Mouse (Mus musculus): ENCODE data around the gene Cep112.

DNA sequence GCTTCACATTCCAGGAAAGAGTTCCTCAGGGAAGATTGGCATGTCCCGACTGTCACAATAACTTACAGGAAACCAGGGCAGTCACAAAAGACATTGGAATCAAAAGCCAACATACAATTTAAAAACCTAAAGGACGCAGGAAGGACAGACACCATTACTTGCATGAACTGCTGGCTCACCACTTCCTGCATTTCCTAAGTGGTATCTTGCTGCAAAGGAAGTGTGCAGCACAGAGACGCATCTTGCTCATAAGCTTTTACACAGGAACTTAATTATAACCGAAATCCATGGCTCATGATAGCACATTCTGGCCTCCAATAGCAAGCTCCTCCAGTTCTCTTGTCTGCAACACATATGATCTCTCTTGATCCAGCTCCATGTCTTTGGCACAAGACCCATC lies 271.6 kb downstream of the Cep112 start:
- TF ChIP-seq CTCF (conservative IDR thresholded peaks at IDR 0.05; ENCODE audit: low read length) (no peak), NANOG (IDR thresholded peaks at IDR 0.05; ENCODE audit: borderline replicate concordance, low read length) (no peak)

Measured in E14TG2a.4 (cell line).